Mouse (Mus musculus): ENCODE results near the gene Pbxip1. TPM values are rescaled to one million over a fixed set of nuclear protein-coding genes. Genes with fewer than 3 reads are reported as not detected.
"Not testable (repeated sequence)": the region's sequence is repeated elsewhere in the genome, so short reads cannot be mapped to it uniquely, and the experiment has no call there.

Pbxip1 gene
- total RNA-seq, 1 experiment from 2014 or later: 196 TPM

DNA sequence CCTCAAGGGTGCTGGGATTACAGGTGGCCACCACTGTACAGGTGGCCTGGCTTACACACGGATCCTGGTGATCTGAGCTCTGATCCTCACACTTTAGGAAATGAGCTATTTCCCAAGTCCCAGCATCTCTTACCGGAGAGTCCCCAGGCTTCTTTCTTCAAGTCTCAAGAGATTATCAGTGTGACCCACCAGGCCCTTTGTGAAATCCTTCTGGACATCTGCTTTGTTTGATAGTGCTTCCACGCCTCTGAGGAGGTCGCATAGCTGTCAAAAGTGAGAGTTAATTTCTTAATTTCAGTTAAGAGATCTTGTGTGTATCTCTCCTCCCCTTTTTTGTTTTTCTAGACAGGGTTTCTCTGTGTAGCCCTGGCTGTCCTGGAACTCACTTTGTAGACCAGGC, 10.6 kb upstream of the Pbxip1 start:
- no peak for ATAC-seq (ENCODE audit: extremely low read depth, insufficient number of reproducible peaks, low FRiP score, poor library complexity, severe bottlenecking)

DNA sequence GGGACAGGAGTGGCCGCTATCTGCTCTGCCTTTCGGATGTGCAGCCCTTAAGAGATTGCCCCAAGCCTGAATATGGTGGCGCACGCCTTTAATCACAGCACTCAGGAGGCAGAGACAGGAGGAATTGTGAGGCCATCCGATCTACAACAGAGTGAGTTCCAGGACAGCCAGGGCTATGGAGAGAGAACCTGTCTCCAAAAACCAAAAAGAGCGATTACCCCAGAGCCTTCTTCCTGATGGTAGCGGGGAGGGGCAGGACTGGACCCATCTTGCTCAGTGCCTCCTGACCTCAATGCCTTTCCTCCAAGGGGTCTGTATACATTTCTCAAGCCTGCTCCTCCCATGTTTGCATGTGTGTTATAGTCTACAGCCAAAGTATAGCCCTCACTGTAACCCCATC, 7.5 kb upstream of the Pbxip1 start:
- ATAC-seq (ENCODE audit: extremely low read depth, insufficient number of reproducible peaks, low FRiP score, poor library complexity, severe bottlenecking): not testable (repeated sequence)

DNA sequence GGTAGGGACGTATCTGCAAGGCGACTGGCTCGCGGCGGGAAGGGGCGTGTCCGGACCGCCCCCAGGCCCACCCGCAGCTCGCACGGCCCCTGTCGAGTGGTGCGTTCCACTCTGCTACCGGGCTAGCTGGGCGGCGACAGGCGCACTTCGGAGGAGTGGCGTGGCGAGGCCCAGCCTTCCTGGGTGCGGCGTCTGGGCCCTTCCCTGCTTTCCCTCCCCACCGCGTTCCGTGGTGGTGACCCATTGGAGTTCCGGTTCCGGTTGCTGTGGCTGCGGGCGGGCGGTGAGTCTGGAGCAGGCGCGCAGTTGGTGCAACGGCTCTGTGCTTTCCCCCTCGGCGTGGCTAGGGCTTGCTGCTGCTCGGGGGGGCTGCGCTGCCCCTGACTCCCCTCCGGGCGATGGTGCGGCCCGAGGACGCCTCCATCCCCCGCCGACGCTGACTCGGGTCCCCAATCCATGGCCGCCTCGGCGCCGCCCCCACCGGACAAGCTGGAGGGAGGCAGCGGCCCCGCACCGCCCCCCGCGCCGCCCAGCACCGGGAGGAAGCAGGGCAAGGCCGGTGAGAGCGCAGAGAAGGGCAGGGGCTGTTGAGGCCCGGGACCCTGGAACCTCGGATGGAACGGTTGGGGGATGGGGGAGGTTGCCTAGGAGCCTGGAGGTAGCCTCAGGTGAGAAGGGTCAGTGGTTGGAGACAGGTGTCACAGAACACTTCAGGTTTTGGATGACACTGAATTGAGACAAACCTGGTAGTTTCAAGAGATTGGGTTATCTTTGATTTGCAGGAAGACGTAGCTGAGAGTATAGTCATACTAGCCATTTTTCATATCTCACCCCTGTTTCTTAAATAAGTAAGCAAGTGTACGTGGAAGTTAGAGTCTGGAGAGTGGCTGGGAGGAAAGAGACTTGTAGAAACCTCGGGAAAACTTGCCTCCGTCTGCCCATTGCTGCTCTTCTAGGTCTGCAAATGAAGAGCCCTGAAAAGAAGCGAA, 6.0 kb upstream of the Pbxip1 start, which contains the start of gene Pygo2:
Gene Pygo2, plus strand, starts transcription at position 44 of the 989 bp plus-strand sequence.
- ATAC-seq (ENCODE audit: extremely low read depth, insufficient number of reproducible peaks, low FRiP score, poor library complexity, severe bottlenecking): peak; percentile 90

DNA sequence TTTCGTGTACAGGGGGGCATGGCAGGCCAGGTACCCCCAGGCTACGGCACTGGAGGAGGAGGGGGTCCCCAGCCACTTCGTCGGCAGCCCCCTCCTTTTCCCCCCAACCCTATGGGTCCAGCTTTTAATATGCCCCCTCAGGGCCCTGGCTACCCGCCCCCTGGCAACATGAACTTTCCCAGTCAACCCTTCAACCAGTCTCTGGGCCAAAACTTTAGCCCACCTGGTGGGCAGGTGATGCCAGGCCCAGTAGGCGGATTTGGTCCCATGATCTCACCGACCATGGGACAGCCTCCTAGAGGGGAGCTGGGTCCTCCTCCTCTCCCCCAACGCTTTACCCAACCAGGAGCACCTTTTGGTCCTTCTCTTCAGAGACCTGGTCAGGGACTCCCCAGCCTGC, 3.9 kb upstream of the Pbxip1 start:
- no peak for ATAC-seq (ENCODE audit: extremely low read depth, insufficient number of reproducible peaks, low FRiP score, poor library complexity, severe bottlenecking)

DNA sequence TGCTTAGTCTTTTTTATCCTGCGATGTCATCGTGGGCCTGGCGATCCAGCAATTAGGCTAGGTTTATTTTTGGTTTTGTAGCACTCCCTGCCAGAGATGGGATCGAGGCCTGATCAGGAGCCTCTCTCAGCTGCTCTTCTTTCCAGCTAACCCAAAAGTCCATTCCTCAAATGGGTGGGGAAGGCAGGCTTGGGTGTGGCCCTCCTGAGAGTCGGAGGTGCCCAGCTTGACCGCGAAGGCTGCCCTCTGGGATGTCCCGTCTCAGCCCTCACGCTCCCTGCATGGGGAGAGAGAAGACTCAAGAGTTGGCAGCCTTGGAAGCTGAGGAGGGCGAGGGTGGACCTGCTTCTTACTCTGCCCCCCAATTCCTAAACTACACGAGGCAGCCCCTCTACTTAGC, 2.0 kb upstream of the Pbxip1 start:
- no peak for ATAC-seq (ENCODE audit: extremely low read depth, insufficient number of reproducible peaks, low FRiP score, poor library complexity, severe bottlenecking)

DNA sequence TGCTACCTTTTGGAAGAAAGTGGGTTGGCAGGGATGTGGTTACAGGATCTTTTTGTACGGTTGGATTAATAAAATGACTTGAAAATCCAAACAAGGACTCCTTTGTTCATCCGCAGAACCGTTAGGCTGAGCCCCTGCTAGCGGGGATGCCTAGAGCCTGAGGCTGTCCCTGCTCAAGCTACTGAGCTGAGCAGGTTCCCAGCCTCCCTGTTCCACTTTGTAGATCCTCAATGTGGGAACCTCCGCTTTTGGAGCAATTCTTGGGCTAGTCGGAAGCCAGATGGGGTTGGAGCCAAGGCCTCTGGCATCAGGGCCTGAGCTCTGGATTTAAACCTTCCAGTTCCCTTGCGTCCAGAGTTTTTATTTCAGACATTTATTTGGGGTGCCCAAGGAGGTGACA, 1.5 kb upstream of the Pbxip1 start:
- no peak for ATAC-seq (ENCODE audit: extremely low read depth, insufficient number of reproducible peaks, low FRiP score, poor library complexity, severe bottlenecking)

DNA sequence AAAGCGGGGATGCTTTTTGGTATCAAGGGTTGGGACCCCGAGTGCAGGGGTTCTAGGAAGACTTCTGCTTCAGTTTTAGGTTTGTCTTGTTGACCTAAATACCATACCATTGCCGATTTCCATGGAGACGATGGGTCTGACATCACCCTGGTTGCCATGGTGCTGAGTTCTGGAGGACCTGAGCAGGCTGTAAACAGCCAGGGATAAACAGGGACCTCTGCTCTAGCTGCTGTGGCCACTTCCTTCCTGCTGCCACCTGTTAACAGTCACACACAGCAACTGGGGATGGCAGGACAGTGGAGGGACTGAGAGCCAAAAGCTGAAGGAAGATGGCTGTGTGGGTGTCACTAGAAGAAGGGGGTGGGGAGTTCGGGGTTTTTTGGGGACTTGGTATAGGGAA, 763 bp downstream of the Pbxip1 start:
- ATAC-seq (ENCODE audit: extremely low read depth, insufficient number of reproducible peaks, low FRiP score, poor library complexity, severe bottlenecking): peak; percentile 87

DNA sequence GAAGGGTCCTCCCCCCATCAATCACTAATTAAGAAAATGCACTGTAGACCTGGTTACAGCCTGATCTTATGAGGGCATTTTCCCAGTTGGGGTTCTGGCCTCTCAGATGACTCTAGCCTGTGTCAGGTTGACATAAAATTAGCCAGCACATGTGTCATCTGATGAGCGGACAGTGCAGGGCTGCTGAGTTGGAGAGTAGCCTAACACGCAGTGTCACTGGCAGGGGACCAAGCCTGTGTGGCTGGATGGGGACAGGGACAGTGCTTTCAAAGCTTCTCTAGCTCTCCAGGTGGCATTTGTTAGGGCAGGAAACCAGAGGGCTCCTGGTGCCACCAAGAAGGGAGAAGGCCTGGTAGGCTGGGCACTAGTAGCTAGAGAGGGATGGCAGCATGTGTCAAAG, 4.2 kb downstream of the Pbxip1 start:
- ATAC-seq (ENCODE audit: extremely low read depth, insufficient number of reproducible peaks, low FRiP score, poor library complexity, severe bottlenecking): no peak

DNA sequence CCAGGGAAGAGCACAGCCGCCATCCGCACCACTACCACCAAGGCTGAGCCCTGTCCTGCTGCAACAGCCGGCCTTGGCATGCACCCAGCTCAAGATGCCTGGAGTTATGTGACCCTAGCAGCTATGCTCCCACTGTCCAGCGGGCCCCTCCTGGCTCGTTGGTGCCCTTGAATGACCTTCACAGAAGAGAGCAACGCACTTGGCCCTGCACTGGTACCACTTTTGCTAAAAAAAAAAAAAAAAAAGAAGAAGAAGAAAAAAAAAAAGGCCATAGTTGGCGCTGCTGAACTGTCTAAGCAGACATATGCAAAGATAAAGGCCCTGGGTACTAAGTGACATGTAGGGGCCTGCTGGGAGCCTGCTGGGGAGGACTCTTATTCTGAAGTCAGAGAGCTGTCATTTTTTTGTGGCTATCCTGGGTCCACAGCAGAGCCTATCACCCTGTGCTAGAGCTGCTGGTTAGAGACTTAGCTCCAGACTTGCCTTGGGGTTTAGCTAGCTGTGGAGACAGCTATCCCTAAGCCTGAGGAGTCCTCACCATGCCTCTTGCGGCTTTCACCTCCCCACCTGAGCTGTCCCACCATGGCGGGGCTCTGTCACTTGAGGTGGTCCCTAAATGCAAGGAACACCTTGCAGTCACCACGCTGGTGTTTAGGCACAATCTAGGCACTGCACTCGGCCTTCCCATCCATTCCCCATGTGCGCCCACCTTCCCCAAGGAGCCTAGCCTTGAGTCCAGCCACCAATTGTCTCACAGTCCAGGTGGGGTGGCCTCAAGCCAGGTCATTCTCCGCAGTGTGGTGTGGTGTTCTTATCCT, 12.4 kb downstream of the Pbxip1 start:
- ATAC-seq (ENCODE audit: extremely low read depth, insufficient number of reproducible peaks, low FRiP score, poor library complexity, severe bottlenecking): peak; percentile 24; the same call in 1 of the 2 replicates

DNA sequence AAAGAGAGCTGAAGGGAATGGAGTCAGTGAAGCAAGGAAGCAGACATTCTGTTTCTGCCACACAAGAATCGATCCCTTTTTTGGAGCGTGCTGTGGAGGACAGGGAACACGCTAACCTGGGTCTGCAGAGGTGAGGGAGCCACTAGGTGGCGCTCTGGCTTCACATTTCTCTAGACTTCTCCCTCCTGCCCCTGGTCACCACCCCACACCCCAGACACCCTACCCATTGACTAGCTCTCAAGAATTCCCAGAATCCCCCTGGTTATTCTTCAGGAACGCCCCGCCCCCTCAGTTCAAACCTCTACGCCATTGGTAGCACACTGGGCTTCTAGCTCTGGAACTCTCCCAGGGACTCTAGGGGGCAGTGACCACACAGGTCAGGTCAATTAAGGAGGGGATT, 13.0 kb downstream of the Pbxip1 start:
- ATAC-seq (ENCODE audit: extremely low read depth, insufficient number of reproducible peaks, low FRiP score, poor library complexity, severe bottlenecking): peak; percentile 61

DNA sequence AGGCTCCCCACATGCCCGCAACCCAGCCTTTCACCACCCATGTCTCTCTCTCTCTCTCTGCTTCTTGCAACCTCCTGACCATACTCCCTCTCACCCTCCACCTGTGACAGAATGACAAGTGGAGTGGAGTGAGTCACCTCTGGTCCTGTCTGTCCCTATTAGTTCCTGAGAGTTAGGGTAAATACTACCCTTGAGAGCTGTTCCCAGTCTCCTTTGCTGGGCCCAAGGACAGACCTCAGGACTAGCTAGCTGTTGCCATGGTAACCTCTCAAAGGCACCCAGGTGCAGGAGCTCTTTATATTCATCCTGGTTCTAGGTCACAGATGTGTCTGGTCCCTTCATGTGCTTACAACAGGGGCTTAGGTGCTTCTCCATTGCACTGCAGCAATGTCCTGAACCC, 15.4 kb downstream of the Pbxip1 start:
- no peak for ATAC-seq (ENCODE audit: extremely low read depth, insufficient number of reproducible peaks, low FRiP score, poor library complexity, severe bottlenecking)

DNA sequence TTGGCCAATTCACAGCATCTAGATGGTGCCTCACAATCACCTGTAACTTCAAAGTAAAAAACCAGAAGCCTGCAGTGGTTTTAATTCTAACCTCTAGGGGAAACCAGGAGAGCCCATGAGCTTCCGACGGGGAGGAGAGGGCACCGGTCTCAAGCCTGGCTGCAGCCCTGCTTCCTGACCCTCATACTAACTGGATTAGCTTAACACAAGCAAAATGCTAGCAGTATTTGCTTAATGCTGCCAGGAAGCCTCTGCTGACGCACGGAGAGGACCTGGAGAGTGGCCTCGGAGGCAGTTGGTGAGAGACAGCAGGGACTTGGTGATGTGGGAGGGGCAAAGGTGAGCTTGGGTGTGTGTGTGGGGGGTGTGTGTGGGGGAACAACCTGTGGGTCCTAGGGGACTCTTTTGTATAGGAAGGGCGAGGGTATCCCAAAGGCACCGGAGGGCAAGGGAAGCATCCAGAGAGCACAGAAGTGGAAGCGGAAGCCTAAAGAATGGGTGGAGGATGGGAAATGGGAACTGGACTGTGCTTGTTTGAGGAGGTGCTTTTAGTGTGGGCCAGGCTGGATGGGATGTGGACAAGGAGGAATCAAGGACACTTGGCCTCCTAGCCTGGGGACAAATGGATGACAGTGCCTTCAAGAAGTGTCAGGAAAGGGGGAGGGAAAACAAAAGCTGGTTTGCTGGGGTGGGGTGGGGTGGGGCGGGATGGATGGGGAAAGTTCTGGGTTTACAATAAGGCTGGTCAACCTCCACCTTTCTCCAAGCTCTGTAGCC, 18.1 kb downstream of the Pbxip1 start, which contains the start of gene Pmvk:
Gene Pmvk, plus strand, starts transcription at position 141 of the 777 bp plus-strand sequence.
- ATAC-seq (ENCODE audit: extremely low read depth, insufficient number of reproducible peaks, low FRiP score, poor library complexity, severe bottlenecking): no peak

DNA sequence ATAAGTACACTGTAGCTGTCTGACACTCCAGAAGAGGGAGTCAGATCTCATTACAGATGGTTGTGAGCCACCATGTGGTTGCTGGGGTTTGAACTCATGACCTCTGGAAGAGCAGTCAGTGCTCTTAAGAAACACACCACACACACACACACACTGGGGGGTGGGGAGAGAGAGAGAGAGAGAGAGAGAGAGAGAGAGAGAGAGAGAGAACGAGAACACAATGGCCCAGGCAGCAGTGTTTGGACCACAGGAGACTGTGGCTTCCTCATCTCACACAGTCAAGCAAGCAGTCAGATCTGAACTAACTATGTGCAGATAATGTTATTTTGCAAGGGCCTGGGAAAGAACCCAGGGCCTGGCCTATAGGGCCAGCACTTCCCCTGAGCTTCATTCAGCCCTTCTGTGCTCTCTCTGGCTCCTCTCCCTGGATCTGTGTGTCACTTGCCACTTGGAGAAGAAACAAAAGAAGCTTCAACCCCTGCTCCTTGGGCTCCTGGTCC, 19.3 kb downstream of the Pbxip1 start:
- ATAC-seq (ENCODE audit: extremely low read depth, insufficient number of reproducible peaks, low FRiP score, poor library complexity, severe bottlenecking): no peak

DNA sequence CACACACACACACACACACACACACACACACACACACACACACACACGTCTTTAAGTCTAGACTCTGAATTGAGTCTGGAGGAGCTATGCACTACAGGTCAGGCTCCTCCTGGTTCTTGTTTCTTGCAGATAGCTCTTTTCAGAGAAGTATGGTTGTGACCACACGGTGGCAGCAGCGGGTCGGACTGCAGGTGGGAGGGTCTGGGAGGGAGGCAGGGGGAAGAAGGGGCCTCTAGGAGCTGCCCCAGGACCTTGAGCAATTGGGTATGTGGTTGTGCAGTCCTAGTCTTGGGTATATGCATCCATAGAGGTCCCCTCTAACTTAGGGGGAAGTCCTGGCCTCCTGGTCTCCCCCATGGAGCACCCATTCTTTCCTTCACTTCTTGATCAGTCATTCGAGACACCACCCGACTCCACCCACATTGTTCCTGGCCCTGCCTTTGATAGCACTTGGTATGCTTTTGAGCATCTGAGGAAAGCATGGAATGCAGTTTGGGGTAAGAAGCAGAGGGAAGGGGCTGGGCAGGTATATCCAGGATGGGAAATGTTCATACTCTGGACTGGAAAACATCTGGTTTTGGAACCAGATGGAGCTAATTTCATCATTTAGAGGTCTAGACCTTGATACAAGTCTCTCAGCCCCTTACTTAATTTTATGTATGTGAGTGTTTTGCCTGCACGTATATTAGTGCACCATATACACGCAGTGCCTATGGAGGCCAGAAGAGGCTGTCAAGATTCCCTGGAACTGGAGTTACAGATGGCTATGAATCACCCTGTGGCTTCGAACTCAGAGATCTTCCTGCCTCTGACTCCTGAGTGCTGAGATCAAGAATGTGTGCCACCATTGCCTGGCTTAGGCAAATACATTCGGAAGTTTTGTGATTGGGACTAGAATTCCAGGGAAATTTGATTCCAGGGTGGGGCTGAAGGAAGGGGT, 20.5 kb downstream of the Pbxip1 start:
- ATAC-seq (ENCODE audit: extremely low read depth, insufficient number of reproducible peaks, low FRiP score, poor library complexity, severe bottlenecking): peak; percentile 68

DNA sequence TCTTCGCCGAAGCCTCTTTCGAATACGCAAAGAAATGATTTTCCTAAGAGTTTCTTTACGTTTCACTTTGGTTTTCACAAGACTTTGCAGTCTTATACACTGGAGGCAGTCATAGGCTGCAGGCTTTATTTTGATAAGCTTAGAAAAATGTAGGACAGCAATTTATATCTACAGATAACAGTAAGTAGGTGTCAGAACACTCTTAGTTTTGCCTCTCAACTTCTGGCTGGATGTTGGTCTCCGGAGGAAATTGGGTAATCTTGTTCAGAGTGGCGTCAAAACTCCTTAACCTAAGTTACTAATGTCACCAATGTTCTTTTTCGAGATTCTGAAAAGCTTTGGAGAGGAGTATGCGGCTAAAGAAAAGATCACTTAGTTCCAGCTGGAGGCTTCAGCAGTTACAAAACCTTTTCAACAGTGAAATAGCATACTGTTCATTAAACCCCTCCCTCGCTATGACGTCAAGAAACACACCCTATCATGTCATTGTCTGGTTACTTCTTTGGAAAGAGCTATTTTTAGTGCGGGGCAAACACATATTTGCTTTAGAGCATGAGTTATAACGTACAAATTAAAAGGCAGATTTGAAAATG, 22.0 kb downstream of the Pbxip1 start:
- peak; percentile 52 for ATAC-seq (ENCODE audit: extremely low read depth, insufficient number of reproducible peaks, low FRiP score, poor library complexity, severe bottlenecking)

DNA sequence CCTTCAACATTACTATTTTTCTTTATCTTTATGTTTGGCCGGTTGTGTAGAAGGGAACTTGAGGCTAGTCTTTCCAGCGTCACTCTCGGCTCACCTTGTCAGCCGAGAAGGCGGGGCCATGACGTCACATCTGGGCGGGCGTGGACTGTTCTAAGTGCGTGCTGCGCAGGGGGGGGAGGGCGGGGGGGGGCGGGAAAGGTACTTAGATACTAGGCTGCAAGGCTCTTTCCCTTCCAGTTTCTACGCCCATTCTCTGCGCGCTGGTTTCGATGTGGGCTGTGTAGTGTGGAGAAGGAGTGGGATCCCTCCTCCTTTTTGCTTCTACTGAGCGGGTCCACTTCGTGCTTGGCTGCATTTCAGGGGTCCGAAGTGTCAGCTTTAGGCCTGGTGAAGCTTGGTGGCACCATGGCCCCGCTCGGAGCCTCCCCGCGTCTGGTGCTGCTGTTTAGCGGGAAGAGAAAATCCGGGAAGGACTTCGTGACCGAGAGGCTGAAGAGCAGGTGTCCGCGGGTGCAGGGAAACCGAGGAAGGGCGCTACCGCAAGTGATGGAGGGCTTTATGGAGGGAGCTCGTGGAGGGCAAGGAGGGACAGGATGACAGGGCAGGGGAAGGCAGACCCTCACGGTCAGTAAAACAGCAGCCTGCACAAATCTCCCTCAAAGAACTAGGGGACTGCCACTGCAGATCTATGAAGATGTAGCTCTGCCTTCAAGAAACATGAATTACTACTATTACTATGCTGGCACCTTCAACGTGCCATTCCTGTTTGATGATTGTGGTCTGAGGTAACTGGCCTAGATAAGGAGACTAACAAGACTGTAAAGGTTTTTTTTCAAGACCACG, 22.7 kb downstream of the Pbxip1 start:
- ATAC-seq (ENCODE audit: extremely low read depth, insufficient number of reproducible peaks, low FRiP score, poor library complexity, severe bottlenecking): peak; percentile 78

DNA sequence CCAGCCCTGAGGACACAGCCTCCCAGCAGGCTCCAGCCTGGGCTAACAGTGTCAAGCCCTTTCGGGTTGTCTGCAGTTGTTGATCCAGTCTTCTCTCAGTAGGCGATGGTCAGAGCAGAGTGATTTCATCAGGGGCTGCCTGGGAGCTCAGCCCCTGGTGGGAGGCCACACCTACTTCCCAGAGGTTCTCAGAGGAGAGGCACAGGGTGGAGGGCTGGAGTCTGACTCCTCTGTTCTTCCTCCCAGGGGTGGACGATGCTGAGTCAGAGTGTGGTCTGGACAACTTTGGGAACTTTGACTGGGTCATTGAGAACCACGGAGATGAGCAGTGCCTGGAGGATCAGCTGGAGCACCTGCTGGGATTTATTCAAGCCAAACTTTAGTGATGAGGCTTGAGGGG, 31.8 kb downstream of the Pbxip1 start:
- ATAC-seq (ENCODE audit: extremely low read depth, insufficient number of reproducible peaks, low FRiP score, poor library complexity, severe bottlenecking): no peak
